Mouse (Mus musculus): ENCODE measurements around the gene March11.

- TF ChIP-seq JUND (IDR thresholded peaks at IDR 0.05; ENCODE audit: low read depth, low read length) (no peak), POLR2A (IDR thresholded peaks at IDR 0.05; ENCODE audit: control insufficient read depth in 1 of 2, insufficient read depth in 1 of 2, low read depth in 1 of 2, low read length in 2 of 2, poor library complexity in 1 of 2) (no peak), CTCF (IDR thresholded peaks at IDR 0.05 in 2 of 3, conservative IDR thresholded peaks at IDR 0.05 in 1 of 3; ENCODE audit: control insufficient read depth in 1 of 3, insufficient read depth in 1 of 3, low read depth in 2 of 3, low read length in 3 of 3, poor library complexity in 1 of 3, severe bottlenecking in 1 of 3) (no peak), TBP (IDR thresholded peaks at IDR 0.05; ENCODE audit: low read depth, low read length) (no peak), MYC (IDR thresholded peaks at IDR 0.05; ENCODE audit: low read depth, low read length) (no peak), TCF12 (IDR thresholded peaks at IDR 0.05; ENCODE audit: low read depth, low read length) (no peak), ZKSCAN1 (IDR thresholded peaks at IDR 0.05; ENCODE audit: low read depth, low read length) (no peak), BHLHE40 (IDR thresholded peaks at IDR 0.05; ENCODE audit: borderline replicate concordance, low read depth, low read length) (no peak), EP300 (IDR thresholded peaks at IDR 0.05; ENCODE audit: low read depth in 1 of 2, low read length in 2 of 2) (no peak), GABPA (IDR thresholded peaks at IDR 0.05; ENCODE audit: low read depth, low read length) (no peak), HCFC1 (IDR thresholded peaks at IDR 0.05; ENCODE audit: low read depth, low read length) (no peak), ZC3H11A (IDR thresholded peaks at IDR 0.05; ENCODE audit: low read depth, low read length) (no peak), MAFK (IDR thresholded peaks at IDR 0.05; ENCODE audit: borderline replicate concordance, low read depth, low read length) (no peak), RCOR1 (IDR thresholded peaks at IDR 0.05; ENCODE audit: low read depth, low read length) (no peak)
Measured at GRCm38 (mm10) chr15:26396556-26396955, 87.7 kb downstream of the March11 start.
